Mouse (Mus musculus) heart, adult 2 months (tissue): Measurements from ENCODE around the gene Anapc5. TPM values are rescaled to one million over a fixed set of nuclear protein-coding genes. Genes with fewer than 3 reads are reported as not detected.

ENCODE experiments used
- DNase-seq, 2 experiments: peaks; one replicate each; pipeline ENCODE4 v3.0.0; 2021
- H3K27ac ChIP-seq: fragments of 200-600 bp; 2 replicates; pipeline ENCODE4 v1.8.1; 2022
- H3K27me3 ChIP-seq: fragments of 200-500 bp; 2 replicates; pipeline ENCODE4 v1.6.1; 2012; ENCODE audit warnings: mild to moderate bottlenecking, low read length, inconsistent platforms, mixed read lengths; ENCODE audit not compliant: control insufficient read depth, insufficient read depth
- H3K36me3 ChIP-seq: fragments of 200-500 bp; 2 replicates; pipeline ENCODE4 v1.6.1; 2012; ENCODE audit warnings: low read length, inconsistent platforms; ENCODE audit not compliant: control insufficient read depth, insufficient read depth
- H3K4me1 ChIP-seq: fragments of 200-500 bp; 2 replicates; pipeline ENCODE4 v1.6.1; 2011; ENCODE audit warnings: low read length; ENCODE audit not compliant: control insufficient read depth, insufficient read depth
- H3K4me3 ChIP-seq: fragments of 200-600 bp; 2 replicates; pipeline ENCODE4 v1.8.1; 2022
- H3K79me2 ChIP-seq: fragments of 200-500 bp; replicated peaks from 2 replicates; pipeline ENCODE4 v1.6.1; 2012; ENCODE audit warnings: mild to moderate bottlenecking, inconsistent platforms, low read length, moderate library complexity, mixed read lengths; ENCODE audit not compliant: control insufficient read depth, insufficient read depth
- H3K9ac ChIP-seq: fragments of 200-500 bp; 2 replicates; pipeline ENCODE4 v1.6.1; 2012; ENCODE audit warnings: low read depth, mild to moderate bottlenecking, control low read depth, inconsistent platforms, low read length, mixed read lengths
- CTCF ChIP-seq: fragments of 200-600 bp; IDR thresholded peaks from 2 replicates; pipeline ENCODE4 v1.8.1; 2022; ENCODE audit warnings: antibody characterized with exemption, mild to moderate bottlenecking, moderate library complexity
- EP300 ChIP-seq: fragments of 200-500 bp; IDR thresholded peaks from 2 replicates; pipeline ENCODE4 v1.6.1; 2011; ENCODE audit warnings: low read depth, low read length, control low read depth; ENCODE audit not compliant: insufficient read depth
- POLR2A ChIP-seq: fragments of 200-500 bp; IDR thresholded peaks from 2 replicates; pipeline ENCODE4 v1.6.1; 2011; ENCODE audit warnings: mild to moderate bottlenecking, low read depth, low read length, control low read depth; ENCODE audit not compliant: insufficient read depth
- WGBS: fragments of 180-500 bp; shearing (Covaris S2); methylation state at CpG from one replicate; pipeline ENCODE4 v1.1.7; 2018; 5-methylcytosine and 5-hydroxymethylcytosine counted together
- intact Hi-C: fragments of 180-260 bp; cut with DNase I; formaldehyde crosslinking; loops from one replicate; pipeline ENCODE4 v1.15.1; 2025
- polyA plus RNA-seq: library from polyadenylated mRNA; depleted of rRNA; stranded (reverse); fragments of >200 nt; gene quantifications from 2 replicates; pipeline ENCODE4 v1.2.3, GENCODE M21; 2012
- total RNA-seq, 2 experiments: library from RNA; stranded (reverse); gene quantifications; 2 replicates each; pipeline ENCODE4 v1.2.3; 2021

Gene Anapc5
- total and polyA plus RNA-seq, 3 experiments, result 150 to 210 (median 165) TPM

DNA sequence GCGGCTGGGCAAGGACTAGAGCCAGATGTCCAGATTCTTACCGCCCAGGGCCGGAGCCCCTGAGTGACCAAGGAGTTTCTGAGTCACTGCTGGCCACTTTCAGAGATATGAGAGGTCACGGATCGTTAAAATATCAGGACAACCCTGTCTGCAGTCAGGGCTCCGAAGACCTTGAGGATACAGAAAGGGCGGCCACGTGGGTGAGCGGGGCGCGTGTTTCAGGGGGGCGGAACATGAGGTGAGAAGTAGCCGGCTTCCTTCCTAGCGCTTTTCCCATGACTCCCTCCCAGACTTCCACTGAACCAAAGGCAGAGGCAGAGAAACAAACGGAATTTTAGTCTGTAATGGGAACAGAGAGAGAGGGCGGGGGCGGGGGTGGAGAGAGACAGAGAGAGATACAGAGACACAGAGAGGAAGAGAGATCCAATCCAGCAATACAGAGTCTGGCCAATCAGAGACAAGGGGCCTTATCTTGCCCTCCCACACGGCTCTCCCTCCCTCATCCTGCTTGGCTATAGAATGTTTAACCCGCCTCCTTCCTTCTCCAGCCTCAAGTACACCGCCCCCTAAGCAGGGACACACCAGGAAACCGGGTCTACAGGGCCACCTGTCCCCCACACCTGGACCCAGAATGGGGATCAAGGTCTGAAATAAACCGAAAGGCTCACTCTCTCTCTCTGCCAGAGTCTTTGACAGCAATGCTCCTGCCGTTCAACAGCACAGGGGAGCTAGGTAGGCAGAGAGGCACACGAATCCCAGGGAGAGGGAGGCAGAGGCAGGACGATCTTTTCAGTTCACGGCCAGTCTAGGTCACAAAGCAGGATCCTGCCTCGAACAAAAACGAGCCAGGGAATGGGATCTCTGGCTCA, 46.2 kb downstream of the Anapc5 start:
- H3K27ac ChIP-seq, result no peak overlapping the region
- peaks cover 13% of the 10 kb centered on the region for H3K4me1 ChIP-seq
- no peaks in the 10 kb centered on the region for H3K27me3 ChIP-seq
- no peak overlapping the region for H3K4me3 ChIP-seq
- no peaks in the 10 kb centered on the region for H3K79me2 ChIP-seq
- H3K9ac ChIP-seq, result no peak overlapping the region
- H3K36me3 ChIP-seq, result no peaks in the 10 kb centered on the region
- no peak for TF ChIP-seq POLR2A
- TF ChIP-seq CTCF, result no peak
- TF ChIP-seq EP300, result no peak
- 35% methylated on average over 28 of the region's 28 CpGs for WGBS
- DNase-seq, result peak; percentile 40 to 44
- intact Hi-C loops, result loop anchor here (5.0 kb wide), 1 partner anchor 273 kb away; the partner anchor contains the start of gene Atp2a2

GRCm38 (mm10) chr5:122773756-122774155, 47.4 kb downstream of the Anapc5 start:
- no peaks in the 10 kb centered on the region for H3K79me2 ChIP-seq
- H3K9ac ChIP-seq, result no peak overlapping the region
- no peaks in the 10 kb centered on the region for H3K27me3 ChIP-seq
- no peak for TF ChIP-seq CTCF
- no peak for TF ChIP-seq POLR2A
- TF ChIP-seq EP300, result no peak
- H3K4me3 ChIP-seq, result no peak overlapping the region
- DNase-seq, result peak; percentile 16 to 24
- H3K4me1 ChIP-seq, result peaks cover 13% of the 10 kb centered on the region
- intact Hi-C loops, result no loop called here
- WGBS, result 91% methylated on average over 11 of the region's 11 CpGs
- no peaks in the 10 kb centered on the region for H3K36me3 ChIP-seq
- H3K27ac ChIP-seq, result no peak overlapping the region

DNA sequence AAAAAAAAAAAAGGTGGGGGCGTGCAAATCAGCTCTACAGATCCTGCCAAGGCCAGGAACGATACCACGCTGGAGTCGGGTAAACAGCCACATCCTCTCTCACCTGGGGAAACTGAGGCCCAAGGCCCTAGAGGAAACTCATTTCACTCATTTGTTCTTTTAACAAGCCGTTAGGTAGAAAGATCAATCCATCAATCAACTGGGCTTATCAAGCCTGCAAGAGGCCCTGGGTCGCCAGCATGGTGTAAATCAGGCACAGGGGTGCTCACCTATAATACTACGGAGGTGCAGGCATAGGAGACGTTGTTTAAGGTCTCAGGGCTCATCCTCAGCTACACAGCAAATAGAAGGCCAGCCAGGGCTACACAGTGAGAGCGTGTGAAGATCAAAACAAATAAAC, 49.7 kb downstream of the Anapc5 start:
- 70% methylated on average over 9 of the region's 9 CpGs for WGBS
- intact Hi-C loops, result no loop called here
- TF ChIP-seq CTCF, result no peak

GRCm38 (mm10) chr5:122770806-122771261, 50.3 kb downstream of the Anapc5 start:
- 0 out of 2 replicates have a peak overlapping the region, but pooled peaks have one; percentile 20 for H3K9ac ChIP-seq
- H3K27ac ChIP-seq, result peak overlapping the region; percentile 82
- peaks cover 13% of the 10 kb centered on the region for H3K4me1 ChIP-seq
- H3K27me3 ChIP-seq, result no peaks in the 10 kb centered on the region
- peak overlapping the region; percentile 14; the same call in 1 of the 2 replicates for H3K4me3 ChIP-seq
- DNase-seq, result peak; percentile 81 to 87
- intact Hi-C loops, result no loop called here
- TF ChIP-seq CTCF (no peak), EP300 (no peak; the same call in 1 of the 2 replicates), POLR2A (0 out of 2 replicates have a peak, but pooled peaks have one; percentile 29)
- H3K36me3 ChIP-seq, result no peaks in the 10 kb centered on the region
- H3K79me2 ChIP-seq, result no peaks in the 10 kb centered on the region
- 7% methylated on average over 10 of the region's 10 CpGs for WGBS

More for the DNA sequence above, 49.7 kb downstream of the Anapc5 start:
- DNase-seq, result no peak
- Histone ChIP-seq H3K27me3 (no peaks in the 10 kb centered on the region), H3K9ac (no peak overlapping the region), H3K27ac (peak overlapping the region; percentile 82), H3K4me3 (no peak overlapping the region), H3K36me3 (no peaks in the 10 kb centered on the region), H3K4me1 (peaks cover 13% of the 10 kb centered on the region), H3K79me2 (no peaks in the 10 kb centered on the region)

DNA sequence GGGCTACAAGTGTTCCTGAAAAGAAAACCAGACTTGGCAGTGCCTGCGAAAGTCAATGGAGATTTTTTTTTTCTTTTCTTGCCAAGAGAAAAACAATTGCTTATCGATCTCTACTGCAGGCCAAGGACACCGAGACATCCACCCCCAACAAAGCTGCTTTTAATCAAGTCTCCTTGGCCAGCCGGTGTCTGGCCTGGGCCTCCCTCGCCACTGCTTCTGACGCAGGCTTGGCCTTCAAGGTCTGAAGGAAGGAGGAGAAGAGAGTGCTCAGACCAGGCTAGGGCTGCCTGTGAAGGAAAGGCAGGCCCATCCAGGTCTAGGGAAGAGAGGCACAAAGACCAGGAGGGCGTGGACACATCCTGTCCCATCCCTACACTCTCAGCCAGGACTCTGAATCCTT, 50.8 kb downstream of the Anapc5 start:
- Histone ChIP-seq H3K27ac (peak overlapping the region; percentile 82), H3K4me3 (no peak overlapping the region; the same call in 1 of the 2 replicates), H3K4me1 (peaks cover 12% of the 10 kb centered on the region), H3K27me3 (no peaks in the 10 kb centered on the region), H3K9ac (peak overlapping the region; percentile 8), H3K36me3 (no peaks in the 10 kb centered on the region), H3K79me2 (no peaks in the 10 kb centered on the region)
- DNase-seq, result peak; percentile 68 to 73
- TF ChIP-seq POLR2A, result no peak
- TF ChIP-seq CTCF, result no peak
- no peak; the same call in 1 of the 2 replicates for TF ChIP-seq EP300
- intact Hi-C loops, result no loop called here
- 44% methylated on average over 7 of the region's 7 CpGs for WGBS

- WGBS, result 83% methylated on average over 15 of the region's 15 CpGs
- TF ChIP-seq EP300, result no peak
- TF ChIP-seq POLR2A, result no peak
- H3K4me1 ChIP-seq, result peaks cover 11% of the 10 kb centered on the region
- no peak overlapping the region for H3K9ac ChIP-seq
- H3K27ac ChIP-seq, result no peak overlapping the region
- intact Hi-C loops, result no loop called here
- no peaks in the 10 kb centered on the region for H3K79me2 ChIP-seq
- no peaks in the 10 kb centered on the region for H3K36me3 ChIP-seq
- DNase-seq, result peak in 1 of 2 experiments; percentile 25
- no peaks in the 10 kb centered on the region for H3K27me3 ChIP-seq
- no peak overlapping the region for H3K4me3 ChIP-seq
These were observed 52.0 kb downstream of the Anapc5 start for GRCm38 (mm10) chr5:122769101-122769568.
